Mouse (Mus musculus) olfactory bulb, adult 2 months (tissue): ENCODE results near the gene Rpl18a. TPM values are rescaled to one million over a fixed set of nuclear protein-coding genes. Genes with fewer than 3 reads are reported as not detected.
A peak's percentile ranks its signal among the peaks of the same experiment; 100 is the strongest.

Experiments
- H3K27ac ChIP-seq: fragments of 200-500 bp; 2 replicates; pipeline ENCODE4 v1.5.1; 2012; ENCODE audit warnings: low read depth, low read length; ENCODE audit not compliant: insufficient read depth
- H3K4me1 ChIP-seq: fragments of 200-500 bp; 2 replicates; pipeline ENCODE4 v1.6.1; 2012; ENCODE audit warnings: low read length; ENCODE audit not compliant: control insufficient read depth, insufficient read depth
- H3K4me3 ChIP-seq: fragments of 200-500 bp; 2 replicates; pipeline ENCODE4 v1.5.1; 2012; ENCODE audit warnings: mild to moderate bottlenecking, low read depth, low read length, moderate library complexity; ENCODE audit not compliant: insufficient read depth
- CTCF ChIP-seq: fragments of 200-500 bp; IDR thresholded peaks from 2 replicates; pipeline ENCODE4 v1.5.1; 2012; ENCODE audit warnings: low read depth, mild to moderate bottlenecking, low read length, moderate library complexity; ENCODE audit not compliant: insufficient read depth
- POLR2A ChIP-seq: fragments of 200-500 bp; IDR thresholded peaks from 2 replicates; pipeline ENCODE4 v1.6.1; 2012; ENCODE audit warnings: mild to moderate bottlenecking, low read depth, low read length, moderate library complexity; ENCODE audit not compliant: insufficient read depth
- WGBS: fragments of 180-500 bp; shearing (Covaris S2); methylation state at CpG from one replicate; pipeline ENCODE4 v1.1.7; 2018; 5-methylcytosine and 5-hydroxymethylcytosine counted together
- polyA plus RNA-seq: library from polyadenylated mRNA; stranded (reverse); fragments of >200 nt; gene quantifications from 2 replicates; pipeline ENCODE4 v1.2.4, GENCODE M21; 2012; ENCODE audit warnings: low replicate concordance; ENCODE audit not compliant: missing spikeins, insufficient read depth, insufficient read length

The Rpl18a gene
- polyA plus RNA-seq, 1 experiment: 776 TPM

- Histone ChIP-seq H3K4me1 (peaks cover 7% of the 10 kb centered on the region), H3K4me3 (peak overlapping the region; percentile 95), H3K27ac (peak overlapping the region; percentile 85)
- TF ChIP-seq POLR2A: no peak
- TF ChIP-seq CTCF: no peak
- 10% methylated on average over 8 of the region's 8 CpGs for WGBS
Observed at GRCm38 (mm10) chr8:70905463-70905830, 8.2 kb upstream of the Rpl18a start.

- TF ChIP-seq CTCF (no peak), POLR2A (no peak)
- WGBS: 64% methylated on average over 4 of the region's 4 CpGs
- H3K4me1 ChIP-seq: peaks cover 7% of the 10 kb centered on the region
Observed at GRCm38 (mm10) chr8:70904532-70904931, 7.3 kb upstream of the Rpl18a start.

GRCm38 (mm10) chr8:70903582-70903981, 6.4 kb upstream of the Rpl18a start:
- TF ChIP-seq POLR2A (no peak), CTCF (no peak)
- no peak overlapping the region for H3K4me3 ChIP-seq
- H3K27ac ChIP-seq: no peak overlapping the region
- H3K4me1 ChIP-seq: peaks cover 7% of the 10 kb centered on the region

More at GRCm38 (mm10) chr8:70904532-70904931, 7.3 kb upstream of the Rpl18a start:
- Histone ChIP-seq H3K27ac (no peak overlapping the region), H3K4me3 (no peak overlapping the region)

GRCm38 (mm10) chr8:70903112-70903511, 5.9 kb upstream of the Rpl18a start:
- TF ChIP-seq POLR2A (no peak), CTCF (no peak)
- Histone ChIP-seq H3K27ac (no peak overlapping the region), H3K4me1 (peaks cover 7% of the 10 kb centered on the region), H3K4me3 (no peak overlapping the region)
- 50% methylated on average over 4 of the region's 4 CpGs for WGBS

- Histone ChIP-seq H3K4me3 (no peak overlapping the region), H3K4me1 (peaks cover 7% of the 10 kb centered on the region), H3K27ac (no peak overlapping the region)
- no peak for TF ChIP-seq CTCF
- no peak for TF ChIP-seq POLR2A
- WGBS: 21% methylated on average over 5 of the region's 5 CpGs
Observed at GRCm38 (mm10) chr8:70902211-70902610, 5.0 kb upstream of the Rpl18a start.

- 59% methylated on average over 2 of the region's 2 CpGs for WGBS
- TF ChIP-seq CTCF: no peak
- no peak for TF ChIP-seq POLR2A
- peaks cover 7% of the 10 kb centered on the region for H3K4me1 ChIP-seq
- H3K4me3 ChIP-seq: no peak overlapping the region
- H3K27ac ChIP-seq: no peak overlapping the region
Observed at GRCm38 (mm10) chr8:70900872-70901387, 3.7 kb upstream of the Rpl18a start.

GRCm38 (mm10) chr8:70899226-70899625, 2.0 kb upstream of the Rpl18a start:
- Histone ChIP-seq H3K4me1 (peaks cover 12% of the 10 kb centered on the region), H3K4me3 (no peak overlapping the region), H3K27ac (no peak overlapping the region)
- no peak for TF ChIP-seq CTCF
- no peak for TF ChIP-seq POLR2A
- WGBS: 84% methylated on average over 2 of the region's 2 CpGs

GRCm38 (mm10) chr8:70898661-70899198, 1.5 kb upstream of the Rpl18a start:
- WGBS: 64% methylated on average over 2 of the region's 2 CpGs
- Histone ChIP-seq H3K4me3 (no peak overlapping the region), H3K27ac (no peak overlapping the region), H3K4me1 (peaks cover 12% of the 10 kb centered on the region)
- no peak for TF ChIP-seq POLR2A
- TF ChIP-seq CTCF: no peak

- TF ChIP-seq CTCF (peak; percentile 88), POLR2A (no peak)
- H3K27ac ChIP-seq: peak overlapping the region; percentile 70; the same call in 1 of the 2 replicates
- WGBS: under 1% methylated on average over 20 of the region's 20 CpGs
Observed at GRCm38 (mm10) chr8:70897681-70898413, 635 bp upstream of the Rpl18a start.

More at GRCm38 (mm10) chr8:70897681-70898413, 635 bp upstream of the Rpl18a start:
- Histone ChIP-seq H3K4me1 (peaks cover 12% of the 10 kb centered on the region), H3K4me3 (peak overlapping the region; percentile 60)
